Mouse (Mus musculus): Measurements from ENCODE around the gene 4930519G04Rik. TPM values are rescaled to one million over a fixed set of nuclear protein-coding genes. Genes with fewer than 3 reads are reported as not detected.

Gene 4930519G04Rik
- total and polyA plus RNA-seq, 2 experiments from 2014 or later: not detected

DNA sequence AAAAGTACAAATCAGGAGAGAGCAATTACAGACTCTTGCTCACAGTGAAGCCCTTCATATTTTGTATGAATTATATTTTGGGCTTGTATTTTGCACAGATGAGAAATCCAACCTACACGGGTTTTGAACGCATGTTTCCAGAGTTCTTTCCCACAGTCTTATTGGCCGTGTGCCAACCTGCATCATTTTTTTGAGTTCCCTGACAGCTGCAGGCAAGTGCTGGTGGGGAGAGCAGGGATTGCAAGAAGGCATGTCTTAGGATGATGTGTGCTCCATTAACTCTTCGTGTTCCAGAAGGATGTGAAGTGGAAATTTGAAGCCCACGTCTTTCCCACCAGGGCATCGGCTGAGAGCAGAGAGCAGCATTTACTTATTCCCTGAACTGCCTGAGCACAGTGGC lies 36.9 kb upstream of the 4930519G04Rik start:
- ATAC-seq (ENCODE audit: low FRiP score): no peak
- Histone ChIP-seq H3K4me2 (ENCODE audit: low read depth, low read length, poor library complexity, severe bottlenecking) (no peak overlapping the region), H3K9me3 (ENCODE audit: low read length) (no peaks in the 10 kb centered on the region), H3K27me3 (ENCODE audit: insufficient read depth, low read length) (no peaks in the 10 kb centered on the region), H3K27ac (ENCODE audit: low read depth, low read length) (no peak overlapping the region), H3K4me3 (ENCODE audit: low read depth, low read length) (no peak overlapping the region), H3K9ac (replicated peaks; ENCODE audit: low read length, poor library complexity, severe bottlenecking) (no peak overlapping the region), H3K36me3 (ENCODE audit: insufficient read depth, low read length) (no peaks in the 10 kb centered on the region), H3K4me1 (ENCODE audit: insufficient read depth, low read length) (no peaks in the 10 kb centered on the region)
- no peak for TF ChIP-seq CTCF (IDR thresholded peaks at IDR 0.05)
- no peak for DNase-seq (ENCODE audit: low spot score)
- 68% methylated on average over 6 of the region's 6 CpGs for WGBS

DNA sequence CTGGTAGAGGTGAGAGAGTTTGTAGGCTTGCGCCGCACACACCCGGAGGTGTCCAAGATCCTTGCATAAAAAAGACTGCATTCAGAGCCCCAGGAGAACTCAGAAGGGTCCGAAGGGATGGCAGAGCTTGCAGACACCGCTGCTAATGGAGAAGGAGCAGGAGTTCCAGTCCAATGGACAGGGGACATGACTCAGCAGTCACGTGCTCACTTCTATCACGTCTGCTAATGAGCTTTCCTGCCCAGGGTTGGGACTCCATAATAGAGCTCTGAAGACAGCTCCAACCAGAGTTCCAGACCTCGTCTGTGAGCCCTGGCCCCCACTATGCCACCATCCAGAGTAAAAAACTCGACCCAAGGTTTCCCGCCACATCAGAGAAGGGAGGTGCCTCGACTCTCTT lies 35.3 kb upstream of the 4930519G04Rik start:
- no peak overlapping the region for H3K27ac ChIP-seq (ENCODE audit: low read depth, low read length)
- no peaks in the 10 kb centered on the region for H3K27me3 ChIP-seq (ENCODE audit: insufficient read depth, low read length)
- no peaks in the 10 kb centered on the region for H3K9me3 ChIP-seq (ENCODE audit: low read length)
- no peak overlapping the region for H3K9ac ChIP-seq (replicated peaks; ENCODE audit: low read length, poor library complexity, severe bottlenecking)
- H3K36me3 ChIP-seq (ENCODE audit: insufficient read depth, low read length): no peaks in the 10 kb centered on the region
- DNase-seq (ENCODE audit: low spot score) (no peak), ATAC-seq (ENCODE audit: low FRiP score) (no peak)
- no peak overlapping the region for H3K4me2 ChIP-seq (ENCODE audit: low read depth, low read length, poor library complexity, severe bottlenecking)
- 74% methylated on average over 10 of the region's 11 CpGs for WGBS
- no peak for TF ChIP-seq CTCF (IDR thresholded peaks at IDR 0.05)
- H3K4me1 ChIP-seq (ENCODE audit: insufficient read depth, low read length): no peaks in the 10 kb centered on the region
- no peak overlapping the region for H3K4me3 ChIP-seq (ENCODE audit: low read depth, low read length)

DNA sequence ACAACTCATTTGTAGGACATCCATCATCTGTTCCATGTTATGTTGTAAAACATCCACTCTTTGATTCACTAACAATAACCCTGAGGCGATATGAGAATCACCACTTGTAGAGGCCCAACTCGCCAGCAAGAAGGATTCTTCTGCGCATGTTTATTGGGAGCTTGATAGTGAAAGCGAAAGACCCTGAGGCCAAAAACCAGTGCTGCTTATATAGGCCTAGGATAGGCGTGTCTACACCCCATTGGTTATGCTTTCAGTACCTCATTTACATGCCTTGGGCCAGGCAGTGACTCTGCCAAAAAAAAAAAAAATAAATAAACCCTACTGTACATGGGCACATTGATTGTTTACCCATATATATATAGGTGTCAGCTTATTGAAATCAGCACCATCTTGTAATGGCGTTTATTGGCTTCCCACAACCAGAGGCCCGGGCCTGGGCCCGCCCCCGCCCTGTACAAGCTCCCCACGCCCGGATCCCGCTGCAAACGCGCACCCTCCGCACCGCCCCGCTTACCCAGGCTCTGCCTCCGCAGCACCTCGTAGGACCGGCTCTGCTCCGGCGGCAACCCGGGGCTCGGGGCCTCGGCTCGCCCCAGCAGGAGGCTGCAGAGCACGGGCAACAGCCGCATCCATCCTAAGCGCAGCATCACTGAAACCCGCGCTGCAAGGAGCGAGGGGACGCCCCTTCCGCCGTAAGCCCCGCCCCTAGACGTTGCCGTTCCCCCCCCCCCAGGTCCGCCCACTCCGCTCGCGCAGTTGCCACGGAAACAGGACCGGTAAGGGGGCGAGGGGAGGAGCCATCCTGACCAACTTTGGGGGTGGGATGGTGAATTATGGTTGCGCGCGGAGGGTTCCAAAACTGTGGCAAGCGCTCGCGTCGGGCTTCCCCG lies 30.4 kb upstream of the 4930519G04Rik start, which contains the start of gene 1500011B03Rik:
Gene 1500011B03Rik, minus strand, starts transcription at position 673 of the 893 bp plus-strand sequence.
- ATAC-seq (ENCODE audit: low FRiP score) (peak; percentile 86), DNase-seq (ENCODE audit: low spot score) (peak; percentile 90)
- Histone ChIP-seq H3K4me2 (ENCODE audit: low read depth, low read length, poor library complexity, severe bottlenecking) (peak within 1 kb of the TSS; percentile 45), H3K27me3 (ENCODE audit: insufficient read depth, low read length) (no peaks in the 10 kb centered on the region), H3K9me3 (ENCODE audit: low read length) (no peaks in the 10 kb centered on the region), H3K36me3 (ENCODE audit: insufficient read depth, low read length) (no peaks in the 10 kb centered on the region), H3K4me3 (ENCODE audit: low read depth, low read length) (peak within 1 kb of the TSS; percentile 49), H3K9ac (replicated peaks; ENCODE audit: low read length, poor library complexity, severe bottlenecking) (peak within 1 kb of the TSS; percentile 71), H3K27ac (ENCODE audit: low read depth, low read length) (peak within 1 kb of the TSS; percentile 76), H3K4me1 (ENCODE audit: insufficient read depth, low read length) (no peaks in the 10 kb centered on the region)
- TF ChIP-seq CTCF (IDR thresholded peaks at IDR 0.05): no peak
- 6% methylated on average over 52 of the region's 53 CpGs for WGBS

- no peaks in the 10 kb centered on the region for H3K9me3 ChIP-seq (ENCODE audit: low read length)
- WGBS: 21% methylated on average over 9 of the region's 9 CpGs
- DNase-seq (ENCODE audit: low spot score): peak; percentile 57
- ATAC-seq (ENCODE audit: low FRiP score): no peak
- no peaks in the 10 kb centered on the region for H3K4me1 ChIP-seq (ENCODE audit: insufficient read depth, low read length)
- peak; percentile 82 for TF ChIP-seq CTCF (IDR thresholded peaks at IDR 0.05)
- no peaks in the 10 kb centered on the region for H3K27me3 ChIP-seq (ENCODE audit: insufficient read depth, low read length)
- H3K4me2 ChIP-seq (ENCODE audit: low read depth, low read length, poor library complexity, severe bottlenecking): no peak overlapping the region
- peak overlapping the region; percentile 3; the same call in 1 of the 2 replicates for H3K27ac ChIP-seq (ENCODE audit: low read depth, low read length)
- H3K9ac ChIP-seq (replicated peaks; ENCODE audit: low read length, poor library complexity, severe bottlenecking): no peak overlapping the region
- H3K4me3 ChIP-seq (ENCODE audit: low read depth, low read length): no peak overlapping the region
- no peaks in the 10 kb centered on the region for H3K36me3 ChIP-seq (ENCODE audit: insufficient read depth, low read length)
Measured at GRCm38 (mm10) chr5:114824197-114824596, 29.3 kb upstream of the 4930519G04Rik start.

GRCm38 (mm10) chr5:114825978-114826691 lies 27.3 kb upstream of the 4930519G04Rik start:
- peak overlapping the region; percentile 59 for H3K4me2 ChIP-seq (ENCODE audit: low read depth, low read length, poor library complexity, severe bottlenecking)
- H3K4me1 ChIP-seq (ENCODE audit: insufficient read depth, low read length): no peaks in the 10 kb centered on the region
- H3K9me3 ChIP-seq (ENCODE audit: low read length): no peaks in the 10 kb centered on the region
- peak overlapping the region; percentile 58 for H3K27ac ChIP-seq (ENCODE audit: low read depth, low read length)
- peak; percentile 82 for ATAC-seq (ENCODE audit: low FRiP score)
- peak overlapping the region; percentile 28 for H3K4me3 ChIP-seq (ENCODE audit: low read depth, low read length)
- peak overlapping the region; percentile 50; the same call in 1 of the 2 replicates for H3K9ac ChIP-seq (replicated peaks; ENCODE audit: low read length, poor library complexity, severe bottlenecking)
- no peaks in the 10 kb centered on the region for H3K36me3 ChIP-seq (ENCODE audit: insufficient read depth, low read length)
- no peaks in the 10 kb centered on the region for H3K27me3 ChIP-seq (ENCODE audit: insufficient read depth, low read length)
- TF ChIP-seq CTCF (IDR thresholded peaks at IDR 0.05): peak; percentile 48
- WGBS: 9% methylated on average over 27 of the region's 27 CpGs
- DNase-seq (ENCODE audit: low spot score): peak; percentile 89

Measured in midbrain, postnatal 0 days (tissue).